Mouse (Mus musculus): ENCODE data around the gene Fam185a. TPM values are rescaled to one million over a fixed set of nuclear protein-coding genes. Genes with fewer than 3 reads are reported as not detected.

The Fam185a gene
- 1 to 10 TPM; 3.2 to 5.7 TPM for total RNA-seq (2023)

GRCm38 (mm10) chr5:21424614-21425602 is at the start of gene Fam185a, which contains the start of gene Ccdc146:
Gene Fam185a, plus strand, starts transcription at chr5:21424958.
Gene Ccdc146, minus strand, starts transcription at chr5:21424677.

Other genes starting within 250 kb of the Fam185a start
- gene Gsap, start 238.7 kb upstream of the Fam185a start, total RNA-seq (2023), result 10 to 100 TPM; 14.1 to 19.5 TPM
- gene Fgl2, start 52.3 kb upstream of the Fam185a start, total RNA-seq (2023), result 10 to 100 TPM in 1 of 2 experiments, 1 to 10 TPM in 1; 7.4 to 10.6 TPM
- gene Ccdc146, start 281 bp upstream of the Fam185a start, total RNA-seq (2023), result not detected
- gene Lrrc17, start 118.6 kb downstream of the Fam185a start, total RNA-seq (2023), result not detected
- under 1 TPM in 1 of 2 experiments, not detected in 1; 0.27 TPM for gene Fbxl13, start 220.7 kb downstream of the Fam185a start, total RNA-seq (2023)
- gene Armc10, start 220.9 kb downstream of the Fam185a start, total RNA-seq (2023), result 10 to 100 TPM; 35.9 to 37.5 TPM

Measured in T-cell, adult 66 days (primary cell).